Comparison of ENCODE assay signal across 8 mouse cellular contexts in genomic region chr13:98040628-98041150, GRCm38 (mm10).
DNase-seq lines count a peak whose midpoint lies in the region; TF ChIP-seq lines count a peak whose summit lies in the region.

No protein-coding gene starts in this region.

- TF ChIP-seq CTCF in gastrocnemius, adult 2 months (IDR thresholded peaks at IDR 0.05) = peak; percentile 76

- DNase-seq in gastrocnemius, adult 2 months = peak; percentile 47
- DNase-seq in gastrocnemius, postnatal 25 days = no peak
- peak; percentile 40 for DNase-seq in A20 (ENCODE audit: low read depth, low spot score)
- peak; percentile 53 for DNase-seq in adrenal gland, adult 2 months
- peak; percentile 66 for DNase-seq in kidney, postnatal 10 days
- DNase-seq in thymus, postnatal 0 days (ENCODE audit: low spot score) = peak; percentile 50
- no peak for DNase-seq in layer of hippocampus, adult 9-10 months (ENCODE audit: low spot score)
- DNase-seq in ovary, postnatal 36 days (ENCODE audit: low spot score) = no peak

- intact Hi-C loops in gastrocnemius, adult 2 months (cut with DNase I) = loop anchor here (5.0 kb wide), 1 partner anchor 808 kb away; no protein-coding TSS in a partner anchor

- no peak overlapping the region for H3K4me3 ChIP-seq in gastrocnemius, adult 2 months

- no peak overlapping the region for H3K27ac ChIP-seq in gastrocnemius, adult 2 months

Comparison
In these comparisons a context has a peak if more than half of its experiments do, and no peak if none do; other contexts are left out.
1. DNase-seq: peak in gastrocnemius, adult 2 months (single experiment), A20 (single experiment), adrenal gland, adult 2 months (single experiment), kidney, postnatal 10 days (single experiment) and thymus, postnatal 0 days (single experiment); none in gastrocnemius, postnatal 25 days (single experiment), layer of hippocampus, adult 9-10 months (single experiment) and ovary, postnatal 36 days (single experiment).